ENCODE assay signal across 8 mouse cellular contexts in genomic region chr4:82511001-82511513, GRCm38 (mm10).
A peak's percentile ranks its signal among the peaks of the same experiment; 100 is the strongest.
DNase-seq lines count a peak whose midpoint lies in the region; ATAC-seq and TF ChIP-seq lines count a peak whose summit lies in the region.

No protein-coding gene starts in this region.

- H3K4me2 ChIP-seq in heart, embryonic 13.5 days: peak overlapping the region; percentile 95
- H3K4me2 ChIP-seq in midbrain, postnatal 0 days (ENCODE audit: low read depth, low read length, poor library complexity, severe bottlenecking): peak overlapping the region; percentile 90

- DNase-seq in spleen, adult 2 months (ENCODE audit: low read depth in 1 of 2, low spot score in 2 of 2): no peak
- no peak for DNase-seq in spleen, postnatal 10 days (ENCODE audit: low spot score in 2 of 2)
- DNase-seq in kidney, postnatal 10 days: peak; percentile 54
- DNase-seq in midbrain, postnatal 0 days (ENCODE audit: low spot score): no peak
- no peak for DNase-seq in spleen, adult 18-20 months
- no peak for DNase-seq in spleen, adult 12 weeks (ENCODE audit: low spot score)

- H3K4me1 ChIP-seq in spleen, adult 2 months (ENCODE audit: control insufficient read depth, insufficient read depth, insufficient read length): peaks cover 6% of the 10 kb centered on the region
- H3K4me1 ChIP-seq in heart, embryonic 13.5 days: peaks cover 51% of the 10 kb centered on the region
- H3K4me1 ChIP-seq in midbrain, postnatal 0 days (ENCODE audit: insufficient read depth, low read length): no peaks in the 10 kb centered on the region

- peak overlapping the region; percentile 92 for H3K9ac ChIP-seq in heart, embryonic 13.5 days
- H3K9ac ChIP-seq in midbrain, postnatal 0 days (replicated peaks; ENCODE audit: low read length, poor library complexity, severe bottlenecking): no peak overlapping the region

- no peak for TF ChIP-seq POLR2A in spleen, adult 2 months (IDR thresholded peaks at IDR 0.05; ENCODE audit: low read depth, low read length)

- 13% methylated on average over 16 of the region's 16 CpGs for WGBS in spleen, adult 2 months
- 10% methylated on average over 16 of the region's 16 CpGs for WGBS in heart, embryonic 13.5 days
- 6% methylated on average over 16 of the region's 16 CpGs for WGBS in midbrain, postnatal 0 days

- TF ChIP-seq CTCF in spleen, adult 2 months (IDR thresholded peaks at IDR 0.05; ENCODE audit: extremely low read depth, insufficient read depth, insufficient read length, insufficient replicate concordance): no peak
- TF ChIP-seq CTCF in midbrain, postnatal 0 days (IDR thresholded peaks at IDR 0.05): no peak

- H3K27me3 ChIP-seq in spleen, adult 2 months (ENCODE audit: control insufficient read depth, insufficient read depth, low read length): peaks cover 18% of the 10 kb centered on the region
- H3K27me3 ChIP-seq in heart, embryonic 13.5 days (replicated peaks): no peaks in the 10 kb centered on the region
- no peaks in the 10 kb centered on the region for H3K27me3 ChIP-seq in midbrain, postnatal 0 days (ENCODE audit: insufficient read depth, low read length)

- no peaks in the 10 kb centered on the region for H3K36me3 ChIP-seq in spleen, adult 2 months (ENCODE audit: control insufficient read depth, insufficient read depth, low read length)
- no peaks in the 10 kb centered on the region for H3K36me3 ChIP-seq in heart, embryonic 13.5 days
- no peaks in the 10 kb centered on the region for H3K36me3 ChIP-seq in midbrain, postnatal 0 days (ENCODE audit: insufficient read depth, low read length)

- no peak overlapping the region for H3K4me3 ChIP-seq in spleen, adult 2 months (ENCODE audit: extremely low read depth, insufficient read depth, insufficient read length)
- peak overlapping the region; percentile 56 for H3K4me3 ChIP-seq in heart, embryonic 13.5 days
- H3K4me3 ChIP-seq in midbrain, postnatal 0 days (ENCODE audit: low read depth, low read length): peak overlapping the region; percentile 54

- H3K9me3 ChIP-seq in heart, embryonic 13.5 days: no peaks in the 10 kb centered on the region
- H3K9me3 ChIP-seq in midbrain, postnatal 0 days (ENCODE audit: low read length): no peaks in the 10 kb centered on the region

- peak overlapping the region; percentile 38; the same call in 1 of the 2 replicates for H3K27ac ChIP-seq in spleen, adult 2 months (ENCODE audit: insufficient read depth, low read length)
- peak overlapping the region; percentile 96 for H3K27ac ChIP-seq in heart, embryonic 13.5 days (replicated peaks)
- H3K27ac ChIP-seq in midbrain, postnatal 0 days (ENCODE audit: low read depth, low read length): peak overlapping the region; percentile 65

- ATAC-seq in heart, embryonic 13.5 days (ENCODE audit: extremely low read depth, insufficient number of reproducible peaks, low FRiP score, low TSS enrichment): no peak
- no peak for ATAC-seq in midbrain, postnatal 0 days (ENCODE audit: low FRiP score)
- ATAC-seq in granulocyte monocyte progenitor cell, adult 5-6 weeks (replicated peaks; ENCODE audit: poor library complexity, severe bottlenecking): no peak

Comparison
In these comparisons a context has a peak if more than half of its experiments do, and no peak if none do; other contexts are left out.
1. H3K27ac ChIP-seq: peak in every context shown above with its lines; median percentile 96 in heart, embryonic 13.5 days; 65 in midbrain, postnatal 0 days; 38 in spleen, adult 2 months.